Mouse (Mus musculus): ENCODE measurements around the gene D6Ertd527e. TPM values are rescaled to one million over a fixed set of nuclear protein-coding genes. Genes with fewer than 3 reads are reported as not detected.

The D6Ertd527e gene
- total and polyA plus RNA-seq, 2 experiments from 2014 or later = 0.10 to 0.42 TPM

DNA sequence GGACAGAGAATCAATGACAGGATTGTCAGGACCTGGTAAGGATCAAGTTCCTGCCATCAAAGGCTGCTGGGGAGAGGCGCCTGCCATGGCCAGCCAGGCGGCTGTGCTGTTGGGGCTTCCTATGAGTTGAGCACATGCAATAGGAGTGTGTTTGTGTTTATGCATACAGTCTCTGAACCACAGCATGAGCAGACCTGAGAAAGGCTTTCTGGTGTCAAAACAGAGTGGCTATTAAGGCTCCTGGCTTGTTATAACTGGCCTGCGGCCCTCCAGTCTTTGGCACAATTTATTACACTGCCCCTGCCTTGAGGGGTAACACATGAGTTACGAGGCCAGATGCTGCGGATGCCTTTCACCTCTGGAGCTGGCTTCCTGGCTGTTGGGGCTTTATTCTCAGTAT lies 55.6 kb downstream of the D6Ertd527e start:
- H3K9me3 ChIP-seq (ENCODE audit: low read length) = no peaks in the 10 kb centered on the region
- H3K4me2 ChIP-seq (ENCODE audit: low read depth, low read length) = no peak overlapping the region
- H3K4me3 ChIP-seq (ENCODE audit: low read length) = no peak overlapping the region
- H3K4me1 ChIP-seq (ENCODE audit: insufficient read depth, low read length) = no peaks in the 10 kb centered on the region
- H3K36me3 ChIP-seq (ENCODE audit: insufficient read depth, low read length) = no peaks in the 10 kb centered on the region
- H3K9ac ChIP-seq (replicated peaks; ENCODE audit: low read length) = no peak overlapping the region
- no peak overlapping the region for H3K27ac ChIP-seq
- ATAC-seq (no peak), DNase-seq (ENCODE audit: low spot score) (no peak)
- H3K27me3 ChIP-seq (ENCODE audit: insufficient read depth, low read length) = no peaks in the 10 kb centered on the region
- WGBS = 92% methylated on average over 5 of the region's 5 CpGs
- TF ChIP-seq CTCF (IDR thresholded peaks at IDR 0.05; ENCODE audit: low read depth) = no peak

DNA sequence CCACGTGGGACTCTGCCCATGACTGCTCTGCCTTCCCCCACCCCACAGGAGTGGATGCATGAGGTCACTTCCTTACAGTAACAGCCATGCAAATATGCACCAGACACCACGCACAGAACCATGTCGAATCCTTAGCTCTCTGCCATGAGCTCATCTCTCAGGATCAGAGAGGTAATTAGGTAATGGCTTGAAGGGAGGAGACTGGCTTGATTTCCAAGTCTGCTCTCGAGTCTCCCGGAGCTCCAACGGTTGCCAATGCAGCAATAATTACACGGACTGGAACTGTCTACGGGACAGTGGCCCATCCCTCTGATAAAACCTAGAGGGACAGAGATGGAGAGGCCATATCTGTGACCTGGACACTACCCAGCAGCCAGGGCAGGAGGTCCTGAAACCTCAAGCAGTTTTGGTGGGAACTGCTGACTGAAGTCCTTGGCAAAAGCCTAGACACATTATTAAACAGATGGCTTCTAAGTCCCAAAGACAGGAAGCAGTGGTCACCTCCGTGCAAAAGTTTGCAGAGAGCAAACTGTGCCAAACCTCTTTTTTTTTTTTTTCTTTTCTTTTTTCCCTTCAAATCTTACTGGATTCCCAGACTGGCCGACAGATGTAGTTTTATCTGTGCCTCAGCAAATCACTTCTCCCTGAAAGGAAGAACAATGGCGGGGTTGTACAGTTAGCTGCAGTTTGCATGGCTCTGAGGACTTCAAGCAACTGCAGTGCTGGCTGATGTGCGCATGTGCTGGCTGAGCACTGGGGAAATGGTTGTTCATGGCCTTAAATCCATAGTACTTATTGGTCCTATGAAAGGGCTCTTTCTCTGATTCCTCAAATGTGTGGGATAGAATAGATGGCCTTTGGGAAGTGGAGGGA lies 57.1 kb downstream of the D6Ertd527e start:
- H3K27ac ChIP-seq = no peak overlapping the region
- H3K9ac ChIP-seq (replicated peaks; ENCODE audit: low read length) = no peak overlapping the region
- WGBS = 57% methylated on average over 12 of the region's 12 CpGs
- H3K4me2 ChIP-seq (ENCODE audit: low read depth, low read length) = no peak overlapping the region
- ATAC-seq = peak; percentile 35; the same call in 1 of the 2 replicates
- no peak for DNase-seq (ENCODE audit: low spot score)
- no peak overlapping the region for H3K4me3 ChIP-seq (ENCODE audit: low read length)
- H3K9me3 ChIP-seq (ENCODE audit: low read length) = no peaks in the 10 kb centered on the region
- TF ChIP-seq CTCF (IDR thresholded peaks at IDR 0.05; ENCODE audit: low read depth) = no peak
- peaks cover 3% of the 10 kb centered on the region; the same call in 1 of the 2 replicates for H3K4me1 ChIP-seq (ENCODE audit: insufficient read depth, low read length)
- H3K27me3 ChIP-seq (ENCODE audit: insufficient read depth, low read length) = no peaks in the 10 kb centered on the region
- no peaks in the 10 kb centered on the region for H3K36me3 ChIP-seq (ENCODE audit: insufficient read depth, low read length)

Other genes with a start within 250 kb of the D6Ertd527e start
- 187 and 338 TPM in 2 replicates for gene Nfu1, start 95.5 kb upstream of the D6Ertd527e start, total RNA-seq (2014; rRNA removed)
- 166 and 167 TPM in 2 replicates for gene Nfu1, start 95.5 kb upstream of the D6Ertd527e start, polyA plus RNA-seq (2015; fragmentation: Nextera tagmentation; extraction: Ambion mirVana)
- gene Gfpt1, start 61.9 kb upstream of the D6Ertd527e start, total RNA-seq (2014; rRNA removed) = 32.9 and 34.5 TPM in 2 replicates
- 17.4 and 17.7 TPM in 2 replicates for gene Gfpt1, start 61.9 kb upstream of the D6Ertd527e start, polyA plus RNA-seq (2015; fragmentation: Nextera tagmentation; extraction: Ambion mirVana)
- 17.9 and 24.5 TPM in 2 replicates for gene Antxr1, start 231.1 kb downstream of the D6Ertd527e start, total RNA-seq (2014; rRNA removed)
- gene Antxr1, start 231.1 kb downstream of the D6Ertd527e start, polyA plus RNA-seq (2015; fragmentation: Nextera tagmentation; extraction: Ambion mirVana) = 4.0 and 4.2 TPM in 2 replicates
- gene Gkn1, start 246.2 kb downstream of the D6Ertd527e start, total RNA-seq (2014; rRNA removed) = not detected in 2 replicates
- not detected in 2 replicates for gene Gkn1, start 246.2 kb downstream of the D6Ertd527e start, polyA plus RNA-seq (2015; fragmentation: Nextera tagmentation; extraction: Ambion mirVana)